Mouse (Mus musculus): ENCODE data around the gene Ripor2. TPM values are rescaled to one million over a fixed set of nuclear protein-coding genes. Genes with fewer than 3 reads are reported as not detected.

The Ripor2 gene
- total RNA-seq (2015), result 37.6 and 50.4 TPM in 2 replicates
- 24.0 and 28.9 TPM in 2 replicates for total RNA-seq (2017)

GRCm38 (mm10) chr13:24581833-24582232, at the start of gene Ripor2:
Gene Ripor2 (plus strand): TSS chr13:24582189.
- ATAC-seq (replicated peaks; ENCODE audit: poor library complexity), result no peak

GRCm38 (mm10) chr13:24536531-24537167, 45.3 kb upstream of the Ripor2 start:
- no peak for ATAC-seq (replicated peaks; ENCODE audit: poor library complexity)

DNA sequence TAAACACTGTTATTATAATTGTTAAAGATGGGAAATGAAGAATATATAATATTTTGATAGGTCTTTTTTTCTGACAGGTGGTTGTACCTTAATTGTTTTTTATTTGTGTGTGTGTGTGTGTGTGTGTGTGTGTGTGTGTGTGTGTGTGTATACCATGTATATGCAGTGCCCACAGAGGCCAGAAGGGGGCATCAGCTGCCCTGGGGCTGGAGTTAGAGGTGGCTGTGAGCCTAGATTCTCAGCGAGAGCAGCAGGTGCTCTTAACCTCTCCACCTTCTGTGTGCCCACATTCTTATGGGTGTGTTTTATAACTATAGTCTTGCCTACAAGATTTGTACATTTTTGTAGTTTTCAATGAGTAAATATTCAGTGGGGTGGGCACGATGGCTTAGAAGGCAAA, 44.0 kb upstream of the Ripor2 start:
- ATAC-seq (replicated peaks; ENCODE audit: poor library complexity), result no peak

DNA sequence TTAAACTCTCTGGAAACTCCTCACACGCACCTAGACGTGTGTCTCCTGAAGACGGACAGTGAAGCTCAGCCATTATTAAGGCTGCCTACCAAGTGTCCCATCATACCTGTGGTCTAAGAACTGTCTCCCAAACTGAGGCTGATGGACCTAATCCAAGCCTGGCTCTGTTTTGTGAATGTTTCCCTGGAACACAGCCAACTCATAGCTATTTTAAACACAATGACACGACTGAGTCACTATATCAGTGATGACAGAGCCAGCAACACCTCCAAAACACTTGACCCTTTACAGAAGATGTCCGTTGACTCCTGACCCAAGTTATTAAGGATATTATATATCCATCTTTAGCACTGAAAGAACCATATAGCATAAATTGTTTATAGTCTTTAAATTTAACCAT, 43.0 kb upstream of the Ripor2 start:
- ATAC-seq (replicated peaks; ENCODE audit: poor library complexity), result no peak

- ATAC-seq (replicated peaks; ENCODE audit: poor library complexity), result no peak
These were observed 36.3 kb upstream of the Ripor2 start for GRCm38 (mm10) chr13:24545677-24546076.

- no peak for ATAC-seq (replicated peaks; ENCODE audit: poor library complexity)
These were observed 35.1 kb upstream of the Ripor2 start for GRCm38 (mm10) chr13:24546801-24547459.

GRCm38 (mm10) chr13:24548911-24549310, 33.1 kb upstream of the Ripor2 start:
- ATAC-seq (replicated peaks; ENCODE audit: poor library complexity), result no peak

DNA sequence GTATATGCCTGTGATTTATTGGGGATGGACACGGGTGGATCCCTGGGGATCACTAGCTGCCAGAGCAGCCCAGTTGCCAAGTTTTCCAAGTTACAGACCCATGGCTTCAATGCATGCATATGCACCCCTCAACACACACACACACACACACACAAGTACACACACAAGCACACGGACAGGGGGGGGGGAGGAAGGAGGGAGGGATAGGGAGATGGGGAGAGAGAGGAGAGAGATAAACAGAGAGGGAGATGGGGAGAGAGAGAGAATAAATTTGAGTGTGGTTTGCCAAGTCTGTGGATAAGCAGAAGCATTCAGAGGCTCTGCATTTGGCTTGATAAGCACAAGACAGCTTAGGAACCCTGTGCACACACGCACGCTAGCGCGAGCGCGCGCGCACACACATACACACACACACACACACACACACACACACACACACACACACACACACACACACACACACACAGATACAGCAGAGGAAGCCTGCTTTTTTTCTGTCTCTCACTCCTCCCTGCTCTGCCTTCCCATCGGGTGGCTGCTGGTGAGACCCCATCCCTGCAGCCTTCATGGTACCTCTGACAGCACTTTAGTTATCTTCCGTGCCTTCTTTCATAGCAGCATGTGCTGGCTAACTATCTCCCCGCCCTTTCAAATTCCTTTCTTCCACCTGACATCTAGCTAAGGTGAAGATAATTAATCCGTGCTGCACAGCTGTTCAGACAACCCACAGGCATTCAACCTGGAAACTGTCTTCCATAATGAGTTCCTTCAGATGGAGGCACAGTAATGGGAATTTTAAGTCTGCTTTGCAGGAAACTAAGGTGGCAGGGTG, 30.7 kb upstream of the Ripor2 start:
- peak; percentile 94 for ATAC-seq (replicated peaks; ENCODE audit: poor library complexity)

- ATAC-seq (replicated peaks; ENCODE audit: poor library complexity), result no peak
These were observed 29.9 kb upstream of the Ripor2 start for GRCm38 (mm10) chr13:24552039-24552438.

DNA sequence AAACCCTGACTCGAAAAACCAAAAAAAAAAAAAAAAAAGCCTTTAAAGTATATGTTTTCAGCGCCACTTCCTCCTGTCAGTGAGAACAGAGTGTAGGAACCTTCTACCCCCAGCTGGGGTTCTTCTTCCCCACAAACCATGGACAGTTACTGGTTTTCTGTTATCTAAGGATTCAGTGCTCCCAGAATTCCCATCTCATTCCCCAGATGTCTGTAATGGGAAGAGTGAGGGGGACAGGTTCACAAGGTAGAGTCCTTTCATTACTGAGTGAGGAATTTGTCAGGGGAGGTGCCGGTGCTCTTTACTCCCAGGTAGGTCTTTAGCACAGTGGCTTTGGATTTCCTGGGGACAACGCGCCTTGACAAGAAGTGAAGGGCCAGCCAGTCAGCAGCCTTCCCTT, 20.6 kb upstream of the Ripor2 start:
- no peak for ATAC-seq (replicated peaks; ENCODE audit: poor library complexity)

GRCm38 (mm10) chr13:24564706-24565105, 17.3 kb upstream of the Ripor2 start:
- no peak for ATAC-seq (replicated peaks; ENCODE audit: poor library complexity)

DNA sequence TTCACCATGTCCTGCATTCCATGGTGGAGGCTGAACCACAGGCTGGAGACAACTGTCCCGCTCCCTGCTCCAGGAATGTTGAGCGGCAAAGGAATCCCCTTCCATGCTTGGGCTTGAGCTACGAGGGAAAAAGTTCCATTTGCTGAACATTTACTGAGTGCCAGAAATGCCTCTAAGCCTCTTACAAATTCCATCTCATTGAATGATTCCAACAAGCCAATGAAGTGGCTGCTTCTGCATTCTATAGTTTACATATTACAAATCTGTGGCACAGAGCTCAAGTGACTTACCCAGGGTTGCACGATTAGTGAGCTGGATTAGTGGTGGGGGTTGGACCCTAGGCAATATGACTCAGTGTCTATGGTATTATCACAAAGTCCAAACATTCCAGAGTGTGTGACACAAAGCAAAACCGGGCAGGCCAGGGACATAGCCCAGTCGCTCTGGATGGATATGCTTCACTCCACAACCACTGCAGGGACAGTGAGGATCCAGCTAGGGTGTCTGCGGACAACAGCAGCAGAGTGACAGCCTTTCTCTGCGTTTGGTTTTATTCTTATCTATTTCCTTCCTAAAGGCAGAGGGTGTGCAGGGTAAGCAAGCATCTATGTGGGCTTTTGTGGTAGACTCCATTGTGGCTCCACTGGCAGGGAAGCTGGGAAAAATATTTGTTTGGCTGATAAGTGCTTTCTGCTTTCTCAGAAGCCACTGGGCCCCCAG, 16.6 kb upstream of the Ripor2 start:
- peak; percentile 55 for ATAC-seq (replicated peaks; ENCODE audit: poor library complexity)

DNA sequence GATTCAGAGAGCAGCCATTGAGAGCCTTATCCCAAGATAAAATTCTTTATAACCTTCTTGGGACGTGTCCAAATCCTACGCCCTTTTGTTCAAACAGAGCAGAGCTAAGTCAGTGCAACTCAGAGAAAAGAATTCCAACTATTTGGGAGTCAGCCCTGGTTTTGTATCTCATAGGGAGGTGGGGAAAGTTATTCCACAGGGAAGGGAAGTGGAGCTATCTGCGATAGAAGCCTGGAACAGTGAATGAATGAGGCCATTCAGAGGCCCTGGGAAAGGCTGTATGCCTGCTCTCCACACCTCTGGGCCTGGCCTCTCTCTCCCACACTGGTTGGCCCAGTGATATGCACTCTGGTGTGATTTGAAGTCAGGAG, 16.1 kb upstream of the Ripor2 start:
- ATAC-seq (replicated peaks; ENCODE audit: poor library complexity), result no peak

DNA sequence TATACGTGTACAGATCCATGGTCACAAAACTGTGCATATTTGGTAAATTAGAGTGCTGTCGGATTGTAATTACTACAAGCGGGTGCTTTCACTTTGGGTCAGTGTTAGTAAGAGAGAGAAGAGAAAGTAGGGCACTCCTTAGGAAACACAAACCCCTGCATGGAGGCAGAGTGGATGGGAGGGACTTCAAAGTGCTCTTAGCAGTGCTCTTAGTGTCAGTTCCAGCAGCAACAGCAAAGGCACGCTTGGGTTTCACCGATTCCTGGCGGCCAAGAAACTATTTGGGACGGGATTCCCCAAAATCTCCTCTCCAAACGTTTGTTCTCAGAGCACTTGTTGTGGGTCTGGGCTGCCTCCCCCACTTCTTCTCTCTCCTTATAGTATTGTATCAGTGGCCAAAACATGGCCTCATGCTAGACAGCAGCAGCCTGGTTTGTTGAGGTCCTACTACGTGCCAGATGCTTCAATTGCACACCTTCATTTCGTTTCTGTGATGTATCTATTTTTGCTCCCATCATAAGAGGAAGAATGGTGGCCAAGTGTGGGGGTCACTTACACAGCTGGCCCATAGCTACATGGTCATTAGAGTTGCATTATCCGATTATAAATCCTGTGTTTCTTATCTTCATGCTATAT, 14.7 kb upstream of the Ripor2 start:
- ATAC-seq (replicated peaks; ENCODE audit: poor library complexity), result no peak

GRCm38 (mm10) chr13:24569066-24569465, 12.9 kb upstream of the Ripor2 start:
- ATAC-seq (replicated peaks; ENCODE audit: poor library complexity), result no peak

DNA sequence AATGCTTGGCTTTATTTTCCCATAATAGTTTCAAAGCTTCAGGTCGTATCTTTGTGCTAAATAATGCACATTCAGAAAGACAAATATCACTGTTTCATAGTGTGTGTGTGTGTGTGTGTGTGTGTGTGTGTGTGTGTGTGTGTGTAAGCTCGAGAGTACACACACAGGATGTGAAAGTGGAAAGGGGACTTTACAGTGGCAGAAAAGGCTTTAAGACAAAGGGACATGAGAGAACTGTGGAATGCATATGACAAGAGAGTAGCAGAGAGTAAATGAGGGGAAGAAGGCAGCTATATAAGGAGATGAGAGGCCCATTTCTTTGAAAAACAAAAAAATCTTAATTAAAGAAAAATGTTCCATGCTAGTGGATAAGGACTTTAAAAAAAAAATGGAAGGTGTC, 11.3 kb upstream of the Ripor2 start:
- ATAC-seq (replicated peaks; ENCODE audit: poor library complexity), result no peak

DNA sequence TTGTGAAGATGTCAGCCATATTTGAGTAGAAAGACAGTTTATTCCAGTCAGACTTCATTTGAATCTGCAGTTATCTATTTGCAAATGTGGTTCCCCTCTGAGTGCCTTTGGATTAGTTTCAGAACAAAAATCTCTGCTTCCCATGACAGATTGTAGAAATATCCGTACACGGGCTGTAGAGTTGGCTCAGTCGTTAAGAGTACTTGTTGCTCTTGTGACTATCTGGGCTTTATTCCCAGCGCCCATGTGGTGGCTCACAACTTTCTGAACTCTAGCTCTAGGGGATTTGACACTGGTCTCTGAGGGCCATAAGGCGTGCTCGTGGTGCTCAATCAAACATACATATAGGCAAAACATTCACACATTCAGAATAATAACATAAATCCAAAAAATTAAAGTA, 10.1 kb upstream of the Ripor2 start:
- ATAC-seq (replicated peaks; ENCODE audit: poor library complexity), result no peak

DNA sequence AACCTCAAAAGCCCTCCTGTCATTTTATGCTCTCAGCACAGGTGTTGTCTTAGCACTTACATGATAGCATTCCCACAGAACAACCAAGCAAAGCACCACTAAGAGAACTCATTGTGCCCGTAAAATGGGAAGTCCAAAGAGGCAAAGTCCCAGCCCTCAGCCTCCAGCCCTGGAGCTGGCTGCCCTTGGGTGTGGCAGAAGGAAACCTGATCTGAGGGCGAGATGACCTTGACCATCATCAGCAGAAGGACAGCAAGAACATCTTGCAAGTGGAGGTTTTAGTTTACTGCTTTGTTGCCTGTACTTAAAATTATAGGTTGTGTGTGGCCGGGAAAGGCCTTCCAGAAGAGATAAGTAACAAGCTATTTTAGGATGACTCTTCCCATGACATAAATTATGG, 6.9 kb upstream of the Ripor2 start:
- no peak for ATAC-seq (replicated peaks; ENCODE audit: poor library complexity)

DNA sequence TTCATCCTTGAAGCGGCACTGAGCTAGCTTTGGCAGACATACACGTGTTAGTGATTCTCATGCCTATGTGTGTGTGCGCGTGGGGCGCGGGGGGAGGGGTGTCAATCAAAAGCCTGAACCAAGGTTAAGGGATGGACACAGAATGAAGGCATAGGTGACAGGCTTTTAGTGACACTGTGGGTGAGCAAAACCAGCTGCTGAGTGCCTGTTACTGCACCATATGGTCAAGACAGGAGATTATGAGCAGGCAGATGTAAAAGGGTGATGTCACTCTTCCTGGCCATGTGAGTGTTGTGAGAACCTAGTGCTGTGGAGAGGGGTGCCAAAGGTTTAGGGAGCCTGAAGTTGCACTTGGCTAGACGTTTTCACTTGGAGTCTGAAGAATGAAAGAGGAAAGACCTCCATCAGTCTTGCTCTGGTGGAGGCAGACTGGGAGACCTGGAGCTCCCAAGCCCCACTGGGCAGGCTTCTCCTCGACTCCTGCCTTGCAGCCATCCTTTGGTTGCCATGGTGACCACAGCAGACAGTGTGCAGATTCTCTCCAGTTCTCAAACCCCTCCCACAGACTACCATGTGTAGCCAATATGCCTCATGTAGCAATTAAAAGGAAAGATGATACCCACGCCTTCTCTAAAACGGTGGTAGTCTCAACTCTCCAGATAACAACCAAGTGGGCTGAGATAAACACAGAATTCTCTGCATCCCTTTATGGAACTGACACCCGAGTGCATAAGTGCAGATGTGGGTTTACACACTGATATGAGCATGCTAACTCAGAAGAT, 5.5 kb upstream of the Ripor2 start:
- ATAC-seq (replicated peaks; ENCODE audit: poor library complexity), result peak; percentile 84

- no peak for ATAC-seq (replicated peaks; ENCODE audit: poor library complexity)
These were observed 3.7 kb upstream of the Ripor2 start for GRCm38 (mm10) chr13:24578317-24578716.
